Mouse (Mus musculus): ENCODE data around the gene Ccdc105.

DNA sequence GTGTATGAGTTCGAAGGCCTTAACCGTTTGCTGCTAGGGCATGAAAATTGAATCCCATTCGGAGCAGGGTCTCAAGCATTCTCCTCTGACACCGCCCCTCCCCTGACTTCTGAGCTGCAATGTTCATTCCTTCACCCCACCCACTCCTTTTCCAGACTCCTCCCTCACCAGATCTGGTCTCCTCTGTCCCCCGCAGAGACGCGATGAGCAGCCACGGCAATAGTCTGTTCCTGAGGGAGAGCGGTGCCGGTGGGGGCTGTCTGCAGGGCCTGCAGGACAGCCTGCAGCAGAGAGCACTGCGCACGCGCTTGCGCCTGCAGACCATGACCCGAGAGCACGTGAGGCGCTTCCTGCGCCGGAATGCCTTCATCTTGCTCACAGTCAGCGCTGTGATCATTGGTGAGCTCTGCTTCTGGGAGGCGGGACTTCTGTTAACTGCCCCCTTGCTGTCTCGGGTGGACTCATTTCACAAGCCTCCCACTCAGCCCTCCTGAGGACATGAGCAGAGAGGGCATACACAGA is 34.8 kb upstream of the Ccdc105 start:
- TF ChIP-seq CTCF (IDR thresholded peaks at IDR 0.05; ENCODE audit: low read depth), result no peak
- TF ChIP-seq EP300 (IDR thresholded peaks at IDR 0.05; ENCODE audit: low read depth), result no peak

Measured in liver, embryonic 14.5 days (tissue).